Mouse (Mus musculus): ENCODE results near the gene Eif3a. TPM values are rescaled to one million over a fixed set of nuclear protein-coding genes. Genes with fewer than 3 reads are reported as not detected.

Eif3a gene
- polyA plus RNA-seq, 1 experiment = 45.1 TPM

DNA sequence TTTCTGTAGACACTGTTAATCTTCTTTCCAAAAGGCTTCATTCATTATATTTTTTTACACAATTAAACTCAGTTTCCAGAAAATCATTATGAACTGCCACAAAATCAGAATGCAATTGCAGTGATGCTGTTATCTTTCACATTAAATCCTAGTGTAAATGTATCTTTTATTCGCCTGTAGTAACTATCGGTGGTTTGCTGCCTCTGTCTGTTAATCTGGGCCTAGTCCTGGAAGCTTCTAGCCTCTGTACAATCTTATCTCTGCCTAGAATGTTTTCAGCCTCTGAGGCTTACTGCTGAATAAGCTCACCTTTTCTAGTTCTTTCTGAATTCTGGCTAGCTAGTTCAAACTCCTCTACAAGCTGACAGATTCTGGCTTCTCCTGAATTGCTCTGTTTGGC is 19.5 kb upstream of the Eif3a start:
- no peak for TF ChIP-seq POLR2A (IDR thresholded peaks at IDR 0.05; ENCODE audit: control insufficient read depth, extremely low read depth, insufficient read depth, low read length, poor library complexity)
- TF ChIP-seq CTCF (IDR thresholded peaks at IDR 0.05; ENCODE audit: borderline replicate concordance, control insufficient read depth, extremely low read depth, insufficient read depth, low read length, poor library complexity) = no peak
- 99% methylated on average over 2 of the region's 2 CpGs for WGBS
- peaks cover 5% of the 10 kb centered on the region; the same call in 1 of the 2 replicates for H3K4me1 ChIP-seq (replicated peaks; ENCODE audit: control insufficient read depth, insufficient read depth, low read length)
- no peak overlapping the region for H3K4me3 ChIP-seq (ENCODE audit: control insufficient read depth, insufficient read depth, low read length)
- no peak overlapping the region for H3K27ac ChIP-seq (ENCODE audit: control insufficient read depth, insufficient read depth, low read length)
- no peak for DNase-seq
- peaks cover 4% of the 10 kb centered on the region; the same call in 1 of the 2 replicates for H3K36me3 ChIP-seq (ENCODE audit: control insufficient read depth, insufficient read depth, low read length)
- H3K27me3 ChIP-seq (ENCODE audit: control insufficient read depth, insufficient read depth, low read length) = no peaks in the 10 kb centered on the region

DNA sequence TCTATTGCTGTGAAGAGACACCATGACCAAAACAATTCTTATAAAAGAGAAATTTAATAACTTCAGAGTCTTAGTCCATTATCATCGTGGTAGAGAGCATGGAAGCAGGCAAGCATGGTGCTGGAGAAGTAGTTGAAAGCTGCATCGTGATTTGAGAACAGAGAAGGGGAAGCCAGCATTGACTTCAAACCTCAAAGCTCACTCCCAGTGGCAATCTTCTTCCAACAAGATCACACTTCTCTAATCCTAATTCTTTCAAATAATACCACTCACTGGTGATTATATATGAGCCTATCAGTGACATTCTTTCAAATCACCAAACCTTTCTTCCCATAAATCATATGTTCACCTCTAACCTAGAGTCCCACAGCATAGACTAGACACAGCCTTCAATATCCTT is 14.4 kb upstream of the Eif3a start:
- no peaks in the 10 kb centered on the region for H3K27me3 ChIP-seq (ENCODE audit: control insufficient read depth, insufficient read depth, low read length)
- no peaks in the 10 kb centered on the region for H3K4me1 ChIP-seq (replicated peaks; ENCODE audit: control insufficient read depth, insufficient read depth, low read length)
- DNase-seq = no peak
- H3K36me3 ChIP-seq (ENCODE audit: control insufficient read depth, insufficient read depth, low read length) = no peaks in the 10 kb centered on the region
- no peak overlapping the region for H3K27ac ChIP-seq (ENCODE audit: control insufficient read depth, insufficient read depth, low read length)
- 19% methylated on average over 2 of the region's 2 CpGs for WGBS
- TF ChIP-seq CTCF (IDR thresholded peaks at IDR 0.05; ENCODE audit: borderline replicate concordance, control insufficient read depth, extremely low read depth, insufficient read depth, low read length, poor library complexity) = no peak
- TF ChIP-seq POLR2A (IDR thresholded peaks at IDR 0.05; ENCODE audit: control insufficient read depth, extremely low read depth, insufficient read depth, low read length, poor library complexity) = no peak
- H3K4me3 ChIP-seq (ENCODE audit: control insufficient read depth, insufficient read depth, low read length) = no peak overlapping the region

DNA sequence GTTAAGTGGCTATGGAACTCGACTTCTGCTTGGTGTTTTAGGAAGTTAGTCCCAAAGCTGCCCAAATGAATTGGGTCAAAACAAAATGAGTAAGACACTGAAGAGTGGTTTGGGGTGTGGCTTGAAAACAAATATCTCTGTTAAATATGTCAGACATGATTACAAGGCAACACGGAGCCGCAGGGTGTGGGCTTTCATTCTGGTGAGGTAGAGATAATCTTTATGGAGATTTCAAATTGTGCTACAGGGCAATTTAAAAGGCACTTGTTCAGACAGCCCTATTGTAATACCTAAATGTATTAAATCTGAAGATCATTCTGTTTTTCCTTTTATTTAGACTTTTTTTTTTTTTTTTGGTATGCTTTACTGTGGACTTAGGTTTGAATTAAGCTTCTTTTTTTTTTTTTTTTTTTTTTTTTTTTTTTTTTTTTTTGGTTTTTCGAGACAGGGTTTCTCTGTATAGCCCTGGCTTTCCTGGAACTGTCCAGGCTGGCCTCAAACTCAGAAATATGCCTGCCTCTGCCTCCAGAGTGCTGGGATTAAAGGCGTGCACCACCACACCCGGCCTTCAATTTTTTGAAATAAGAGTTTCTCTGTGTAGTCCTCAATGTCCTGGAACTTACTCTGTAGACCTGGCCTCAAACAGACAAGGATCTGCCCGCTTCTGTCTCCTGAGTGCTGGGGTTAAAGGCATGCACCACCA is 9.6 kb upstream of the Eif3a start:
- WGBS = 79% methylated on average over 7 of the region's 7 CpGs
- Histone ChIP-seq H3K27me3 (ENCODE audit: control insufficient read depth, insufficient read depth, low read length) (no peaks in the 10 kb centered on the region), H3K4me1 (replicated peaks; ENCODE audit: control insufficient read depth, insufficient read depth, low read length) (no peaks in the 10 kb centered on the region), H3K36me3 (ENCODE audit: control insufficient read depth, insufficient read depth, low read length) (no peaks in the 10 kb centered on the region), H3K4me3 (ENCODE audit: control insufficient read depth, insufficient read depth, low read length) (no peak overlapping the region), H3K27ac (ENCODE audit: control insufficient read depth, insufficient read depth, low read length) (no peak overlapping the region)
- TF ChIP-seq CTCF (IDR thresholded peaks at IDR 0.05; ENCODE audit: borderline replicate concordance, control insufficient read depth, extremely low read depth, insufficient read depth, low read length, poor library complexity) = no peak
- no peak for TF ChIP-seq POLR2A (IDR thresholded peaks at IDR 0.05; ENCODE audit: control insufficient read depth, extremely low read depth, insufficient read depth, low read length, poor library complexity)
- DNase-seq = no peak

DNA sequence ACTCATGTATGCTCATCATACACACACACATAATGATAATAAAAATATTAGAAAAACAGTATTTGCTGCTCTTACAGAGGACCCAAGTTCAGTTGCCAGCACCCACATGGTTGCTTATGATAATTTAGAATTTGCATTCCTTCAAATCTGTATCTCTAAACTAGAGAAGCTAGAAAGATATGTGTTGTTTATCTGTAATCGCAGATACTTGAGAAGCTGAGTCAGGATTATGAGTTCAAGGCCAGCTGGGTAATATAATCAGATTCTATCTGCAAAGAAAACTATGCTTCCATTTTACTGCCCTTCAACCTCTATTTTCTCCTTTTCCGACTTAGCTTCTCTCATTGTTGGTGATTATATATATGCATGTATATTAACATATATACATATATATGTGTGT is 7.0 kb upstream of the Eif3a start:
- 99% methylated on average over 2 of the region's 2 CpGs for WGBS
- Histone ChIP-seq H3K27me3 (ENCODE audit: control insufficient read depth, insufficient read depth, low read length) (no peaks in the 10 kb centered on the region), H3K4me1 (replicated peaks; ENCODE audit: control insufficient read depth, insufficient read depth, low read length) (no peaks in the 10 kb centered on the region), H3K27ac (ENCODE audit: control insufficient read depth, insufficient read depth, low read length) (no peak overlapping the region), H3K36me3 (ENCODE audit: control insufficient read depth, insufficient read depth, low read length) (no peaks in the 10 kb centered on the region), H3K4me3 (ENCODE audit: control insufficient read depth, insufficient read depth, low read length) (no peak overlapping the region)
- TF ChIP-seq CTCF (IDR thresholded peaks at IDR 0.05; ENCODE audit: borderline replicate concordance, control insufficient read depth, extremely low read depth, insufficient read depth, low read length, poor library complexity) (no peak), POLR2A (IDR thresholded peaks at IDR 0.05; ENCODE audit: control insufficient read depth, extremely low read depth, insufficient read depth, low read length, poor library complexity) (no peak)
- no peak for DNase-seq

DNA sequence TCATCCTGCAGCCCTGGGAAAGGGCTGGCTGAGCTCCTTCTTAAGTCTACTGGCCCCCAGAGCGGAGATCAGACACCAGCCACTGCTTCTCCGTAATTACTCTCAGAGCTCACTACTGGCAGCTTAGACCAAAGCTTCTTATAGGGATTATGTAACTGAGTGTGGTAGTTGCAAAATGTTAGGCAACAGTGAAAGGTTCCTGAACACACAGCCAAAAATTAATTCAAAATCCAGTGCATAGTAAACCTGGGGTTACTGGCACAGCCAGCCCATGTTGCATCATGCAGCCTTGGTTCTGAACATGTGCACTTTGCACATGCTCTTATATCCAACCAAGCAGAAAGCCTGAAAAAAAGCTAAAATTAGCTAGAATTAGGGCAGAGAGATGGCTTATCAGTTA is 4.8 kb upstream of the Eif3a start:
- H3K27me3 ChIP-seq (ENCODE audit: control insufficient read depth, insufficient read depth, low read length) = no peaks in the 10 kb centered on the region
- DNase-seq = no peak
- H3K36me3 ChIP-seq (ENCODE audit: control insufficient read depth, insufficient read depth, low read length) = no peaks in the 10 kb centered on the region
- no peak for TF ChIP-seq CTCF (IDR thresholded peaks at IDR 0.05; ENCODE audit: borderline replicate concordance, control insufficient read depth, extremely low read depth, insufficient read depth, low read length, poor library complexity)
- no peak for TF ChIP-seq POLR2A (IDR thresholded peaks at IDR 0.05; ENCODE audit: control insufficient read depth, extremely low read depth, insufficient read depth, low read length, poor library complexity)
- H3K27ac ChIP-seq (ENCODE audit: control insufficient read depth, insufficient read depth, low read length) = no peak overlapping the region
- WGBS = 96% methylated on average over 2 of the region's 2 CpGs
- H3K4me3 ChIP-seq (ENCODE audit: control insufficient read depth, insufficient read depth, low read length) = no peak overlapping the region
- peaks cover 2% of the 10 kb centered on the region; the same call in 1 of the 2 replicates for H3K4me1 ChIP-seq (replicated peaks; ENCODE audit: control insufficient read depth, insufficient read depth, low read length)

DNA sequence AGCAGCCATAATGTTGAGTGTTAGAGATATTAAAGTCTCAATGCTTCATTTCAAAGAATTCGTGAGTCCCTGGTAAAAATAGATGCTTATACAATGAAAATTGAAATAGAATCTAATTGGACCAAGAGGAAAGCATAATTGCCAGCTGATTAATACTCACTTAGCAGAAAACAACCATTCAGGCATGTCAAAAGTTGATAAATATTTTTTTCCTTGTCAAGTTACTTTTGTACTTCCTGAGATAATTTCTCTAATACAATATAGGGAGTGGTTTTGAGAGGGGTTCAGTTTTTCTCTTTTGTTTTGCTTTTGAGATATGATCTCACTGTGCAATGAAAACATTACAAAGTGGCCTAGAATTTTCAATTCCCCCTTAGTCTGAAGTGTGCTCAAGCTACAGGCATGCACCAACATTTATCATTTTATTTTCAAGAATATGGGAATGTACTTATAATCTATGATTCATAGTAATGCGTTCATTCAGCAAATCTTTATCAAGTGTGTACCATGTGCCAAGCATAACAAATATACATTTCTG is 2.8 kb upstream of the Eif3a start:
- WGBS = 93% methylated on average over 2 of the region's 2 CpGs

More for the DNA sequence above, 2.8 kb upstream of the Eif3a start:
- no peak for TF ChIP-seq POLR2A (IDR thresholded peaks at IDR 0.05; ENCODE audit: control insufficient read depth, extremely low read depth, insufficient read depth, low read length, poor library complexity)
- TF ChIP-seq CTCF (IDR thresholded peaks at IDR 0.05; ENCODE audit: borderline replicate concordance, control insufficient read depth, extremely low read depth, insufficient read depth, low read length, poor library complexity) = no peak
- no peaks in the 10 kb centered on the region for H3K36me3 ChIP-seq (ENCODE audit: control insufficient read depth, insufficient read depth, low read length)
- H3K27ac ChIP-seq (ENCODE audit: control insufficient read depth, insufficient read depth, low read length) = no peak overlapping the region
- no peaks in the 10 kb centered on the region for H3K27me3 ChIP-seq (ENCODE audit: control insufficient read depth, insufficient read depth, low read length)
- peaks cover 2% of the 10 kb centered on the region; the same call in 1 of the 2 replicates for H3K4me1 ChIP-seq (replicated peaks; ENCODE audit: control insufficient read depth, insufficient read depth, low read length)
- H3K4me3 ChIP-seq (ENCODE audit: control insufficient read depth, insufficient read depth, low read length) = no peak overlapping the region
- DNase-seq = no peak

Data from thymus, adult 2 months (tissue).